Mouse (Mus musculus): ENCODE measurements at regions not wholly inside any gene's neighbourhood (a gene's known extent, or its start where the extent isn't known, plus 50 kb on each side); places are given as distances from the start of the nearest gene placed in this dataset.

DNA sequence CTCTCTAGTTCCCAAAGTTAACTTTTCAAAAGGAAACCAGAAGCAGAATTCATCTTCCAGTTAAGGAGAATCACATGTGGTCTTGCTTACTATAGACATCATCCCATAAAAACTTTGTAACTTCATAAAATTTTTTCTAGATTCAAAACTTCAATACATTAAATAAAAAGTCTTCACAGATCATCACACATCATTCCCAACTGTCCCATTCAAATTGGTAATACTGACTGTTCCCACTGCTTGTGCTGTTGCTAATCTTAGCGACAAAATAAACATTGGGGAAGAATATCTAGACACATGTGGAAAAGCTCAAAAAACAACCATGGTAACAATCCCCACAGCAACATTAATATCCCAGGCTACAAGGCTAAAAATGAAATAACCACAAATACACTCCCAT is 210.0 kb upstream of the Lrrn1 start:
- DNase-seq (ENCODE audit: low spot score in 2 of 2): no peak

DNA sequence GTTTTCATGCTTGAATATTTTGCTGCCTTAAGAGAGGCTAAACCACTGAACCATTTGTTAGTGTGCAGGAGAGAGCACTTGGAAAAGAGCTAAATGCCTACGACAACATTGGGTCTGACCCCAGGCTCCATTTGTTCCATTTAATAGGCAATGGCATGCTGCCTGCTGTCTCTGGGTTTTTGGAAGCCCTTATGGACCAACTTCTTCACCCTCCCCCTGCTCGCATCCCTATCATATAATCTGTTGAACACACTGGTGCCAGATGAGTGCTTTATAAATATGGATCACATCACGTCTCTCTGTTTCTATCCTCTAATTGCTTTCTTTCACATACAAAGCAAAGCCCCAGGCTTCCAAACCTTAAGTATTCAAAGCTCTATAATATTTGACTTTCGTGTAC is 179.1 kb upstream of the Lrrn1 start:
- DNase-seq (ENCODE audit: low spot score in 2 of 2): no peak

DNA sequence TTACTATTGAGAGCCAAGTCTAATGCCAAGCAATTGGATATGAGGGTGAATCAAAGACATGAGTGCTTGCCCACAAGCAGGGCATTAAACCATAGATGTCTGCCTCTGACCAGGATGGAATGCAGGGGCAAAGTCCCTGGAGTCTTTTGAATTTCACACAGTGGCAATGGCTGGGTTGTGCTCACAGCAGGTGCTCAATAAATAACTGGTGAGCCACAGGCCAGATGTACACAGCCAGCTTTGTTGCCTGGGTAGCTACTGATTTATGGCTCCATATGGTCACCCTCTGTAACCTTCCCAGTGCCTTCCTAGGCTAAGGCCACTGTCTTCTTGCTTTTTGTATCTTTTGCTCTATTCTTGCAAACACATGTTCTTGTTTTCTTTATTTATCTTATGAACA is 154.3 kb upstream of the Lrrn1 start:
- no peak for DNase-seq (ENCODE audit: low spot score in 2 of 2)

DNA sequence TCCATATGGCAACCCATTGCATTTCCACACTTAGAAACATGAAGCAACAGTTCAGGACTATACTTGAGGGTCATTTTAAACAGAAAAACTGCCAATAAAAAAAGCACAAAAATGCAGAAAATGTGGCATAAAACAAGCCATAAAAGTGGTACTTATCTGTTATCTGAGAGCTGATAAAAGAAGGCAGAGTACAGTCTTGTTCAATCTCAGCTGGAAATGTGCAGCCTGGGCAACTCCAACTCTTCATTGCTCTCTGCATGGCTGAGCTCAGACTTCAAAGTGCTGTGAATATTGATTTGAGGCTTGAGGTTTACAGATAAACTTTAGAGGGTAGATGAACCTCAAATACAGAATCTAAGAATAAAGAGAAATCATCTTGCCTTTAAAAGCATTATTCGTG is 151.1 kb upstream of the Lrrn1 start:
- no peak for DNase-seq (ENCODE audit: low spot score in 2 of 2)

DNA sequence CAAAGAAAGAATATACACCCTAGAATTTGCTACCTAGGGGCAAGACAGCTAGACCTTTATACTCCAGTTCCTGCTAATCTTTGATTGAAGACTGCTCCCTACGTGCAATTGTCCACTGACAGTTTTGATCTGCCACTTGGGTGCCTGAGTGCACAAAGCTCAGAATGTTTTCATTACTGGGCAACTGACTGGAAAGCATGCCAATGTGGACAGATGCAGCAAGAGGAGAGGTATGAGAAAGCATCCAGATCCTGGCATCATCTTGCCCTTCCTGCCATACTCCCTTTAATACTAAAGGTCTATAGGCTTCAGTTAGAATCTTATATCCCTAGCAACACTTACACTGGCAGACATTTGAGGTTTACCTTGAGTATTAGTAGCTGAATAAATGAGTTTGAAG is 148.9 kb upstream of the Lrrn1 start:
- no peak for DNase-seq (ENCODE audit: low spot score in 2 of 2)

DNA sequence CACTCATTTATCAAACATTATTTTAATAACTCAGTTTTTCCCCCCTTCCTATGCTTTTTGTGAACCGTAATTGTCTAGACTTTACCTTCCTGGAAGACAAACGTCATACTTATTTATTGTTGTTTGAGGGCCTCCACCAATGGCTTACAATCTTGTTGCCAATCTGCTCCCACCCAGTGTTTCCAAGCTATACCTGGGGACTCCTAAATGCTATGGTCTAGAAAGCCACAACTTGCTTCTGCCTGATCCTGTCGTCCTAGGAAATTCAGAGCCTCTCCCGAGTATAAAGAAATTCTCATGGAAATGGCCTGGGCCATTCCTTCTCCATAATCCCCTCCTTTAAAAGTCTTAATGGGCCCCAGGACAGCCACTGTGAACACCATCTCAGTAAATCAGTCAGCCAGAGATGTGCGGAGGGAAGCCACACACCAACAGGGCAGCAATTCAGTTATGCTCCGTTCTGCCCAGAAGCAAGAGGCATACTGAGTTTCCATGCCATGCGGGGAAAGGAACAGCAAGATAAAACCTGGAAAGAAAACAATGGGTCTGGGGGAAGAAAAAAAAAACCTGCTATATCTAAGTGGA is 143.4 kb upstream of the Lrrn1 start:
- DNase-seq (ENCODE audit: low spot score in 2 of 2): no peak

DNA sequence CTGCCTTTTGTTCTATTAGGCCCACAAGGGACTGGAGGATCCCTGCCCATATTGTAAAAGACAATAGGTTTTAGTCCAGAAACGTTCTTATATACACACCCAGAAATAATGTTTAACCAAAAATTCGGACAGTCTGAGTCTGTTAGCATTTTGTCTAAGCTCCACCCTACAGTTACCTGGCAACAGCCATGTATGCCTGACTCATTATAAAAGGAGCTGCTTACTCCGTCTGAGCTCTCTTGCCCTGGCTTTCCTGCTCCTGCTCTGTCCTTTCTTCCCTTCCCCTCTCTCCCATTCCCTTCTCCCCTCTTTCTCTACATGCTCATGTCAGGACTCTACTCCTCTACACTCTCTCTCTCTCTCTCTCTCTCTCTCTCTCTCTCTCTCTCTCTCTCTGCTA is 139.7 kb upstream of the Lrrn1 start:
- DNase-seq (ENCODE audit: low spot score in 2 of 2): no peak

DNA sequence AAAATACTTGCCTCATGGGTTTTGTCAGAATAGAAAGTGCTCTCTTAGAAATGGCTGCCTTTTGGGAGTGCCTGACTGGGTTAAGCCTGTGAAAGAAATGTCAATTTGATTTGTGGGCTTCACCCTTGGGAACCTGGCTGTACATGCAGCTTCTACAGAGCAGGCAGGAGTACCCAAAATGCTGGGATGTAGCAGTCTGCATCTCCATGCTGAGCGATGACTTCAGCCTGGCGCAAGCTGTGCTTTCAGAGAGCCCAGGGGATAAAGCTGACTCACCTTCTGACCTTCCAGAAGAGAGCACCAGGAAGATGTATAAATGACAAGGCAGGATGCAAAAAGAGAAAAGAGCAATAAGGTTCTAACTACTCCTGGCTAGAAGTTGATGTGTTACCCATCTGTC is 135.0 kb upstream of the Lrrn1 start:
- DNase-seq (ENCODE audit: low spot score in 2 of 2): no peak

DNA sequence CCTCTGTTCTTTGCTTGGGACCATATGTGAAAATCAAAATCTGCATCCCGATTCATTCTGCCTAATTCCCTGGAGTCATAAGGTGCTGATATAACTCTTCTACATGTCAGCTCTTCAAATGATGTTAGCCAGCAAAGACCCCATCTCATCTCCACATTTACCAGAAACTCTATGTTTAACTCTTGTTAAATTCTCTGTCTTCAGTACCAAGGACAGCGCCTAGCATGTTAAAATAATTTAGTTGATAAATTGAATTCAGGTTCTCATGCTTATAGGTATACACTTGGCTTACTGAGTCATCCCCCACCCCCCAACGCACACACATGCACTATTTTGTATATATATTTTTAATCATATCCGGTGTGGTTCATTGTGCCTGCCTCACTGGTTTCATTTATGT is 113.8 kb upstream of the Lrrn1 start:
- DNase-seq (ENCODE audit: low spot score in 2 of 2): no peak

DNA sequence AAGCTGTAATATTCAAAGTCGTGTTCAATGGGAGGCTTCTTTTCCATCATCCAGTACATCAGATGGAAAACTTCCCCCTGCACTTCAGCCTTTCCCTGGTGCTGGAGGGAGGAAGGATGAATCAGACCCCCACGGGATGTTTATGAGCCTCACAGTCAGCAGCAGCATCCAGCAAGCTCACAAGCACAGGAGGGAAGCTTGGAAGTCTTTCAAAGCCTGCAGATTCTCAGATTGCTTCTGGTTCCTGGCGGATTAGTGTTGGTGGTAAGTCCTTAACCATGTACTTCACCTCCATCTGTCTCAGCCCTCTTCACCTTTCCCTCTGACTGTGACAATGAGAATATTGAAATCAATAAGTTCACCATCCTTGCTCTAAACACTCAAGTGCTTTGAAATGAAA is 107.5 kb upstream of the Lrrn1 start:
- no peak for DNase-seq (ENCODE audit: low spot score in 2 of 2)

DNA sequence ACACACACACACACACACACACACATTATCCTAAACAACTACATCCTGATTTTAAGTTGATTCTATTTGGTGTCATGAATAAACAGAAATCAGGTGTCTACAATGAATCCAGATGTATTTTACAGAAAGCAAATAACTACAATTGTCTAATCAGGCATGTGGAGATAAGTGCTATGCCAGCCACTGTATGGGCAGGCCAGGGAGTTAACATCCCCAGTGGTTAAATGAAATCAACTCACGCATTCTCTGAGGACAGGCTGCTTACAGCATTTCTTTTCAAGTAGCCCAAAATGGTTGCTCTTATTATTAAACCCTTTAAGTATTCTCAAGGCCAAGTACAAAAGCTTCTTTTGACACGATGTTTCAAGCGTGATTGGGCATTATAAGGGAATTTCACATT is 103.0 kb upstream of the Lrrn1 start:
- DNase-seq (ENCODE audit: low spot score in 2 of 2): no peak

DNA sequence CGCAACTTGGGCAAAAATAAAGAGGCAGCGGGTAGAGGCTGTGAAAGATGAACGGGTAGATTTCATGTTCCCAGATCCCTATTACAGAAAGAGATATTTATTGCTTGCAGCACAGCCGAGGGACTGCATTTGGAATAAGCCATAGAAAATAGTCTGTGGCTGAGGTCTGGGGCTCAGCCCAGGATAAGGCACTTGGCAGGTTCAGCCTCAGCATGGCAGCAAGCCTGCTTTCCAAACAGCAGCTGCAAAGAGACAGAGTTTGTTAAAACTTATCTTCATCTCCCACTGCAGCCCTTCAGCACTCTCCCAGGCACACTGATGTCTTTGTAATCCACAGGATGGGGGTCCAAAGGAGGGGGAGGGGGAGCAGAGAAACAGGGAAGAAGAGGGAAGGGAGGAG is 98.5 kb upstream of the Lrrn1 start:
- DNase-seq (ENCODE audit: low spot score in 2 of 2): no peak

DNA sequence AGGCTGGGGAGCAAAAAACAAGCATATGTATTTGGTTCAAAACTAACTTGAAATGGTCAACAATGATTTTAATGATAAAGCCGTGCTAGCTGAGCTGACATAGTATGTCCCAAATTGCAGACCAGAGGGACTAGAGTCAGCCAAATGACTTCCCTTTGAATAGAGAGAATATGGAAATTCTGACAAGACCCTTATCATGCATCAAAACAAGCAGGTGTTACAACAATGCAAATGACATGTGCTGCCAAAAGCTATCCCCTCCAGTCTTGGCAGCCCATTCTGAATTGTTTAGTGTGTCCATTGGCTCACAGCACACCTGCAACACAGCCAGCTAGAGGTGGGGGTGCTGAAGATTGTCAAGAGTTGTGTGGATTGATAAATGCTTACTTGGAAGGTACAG is 87.5 kb upstream of the Lrrn1 start:
- no peak for DNase-seq (ENCODE audit: low spot score in 2 of 2)

DNA sequence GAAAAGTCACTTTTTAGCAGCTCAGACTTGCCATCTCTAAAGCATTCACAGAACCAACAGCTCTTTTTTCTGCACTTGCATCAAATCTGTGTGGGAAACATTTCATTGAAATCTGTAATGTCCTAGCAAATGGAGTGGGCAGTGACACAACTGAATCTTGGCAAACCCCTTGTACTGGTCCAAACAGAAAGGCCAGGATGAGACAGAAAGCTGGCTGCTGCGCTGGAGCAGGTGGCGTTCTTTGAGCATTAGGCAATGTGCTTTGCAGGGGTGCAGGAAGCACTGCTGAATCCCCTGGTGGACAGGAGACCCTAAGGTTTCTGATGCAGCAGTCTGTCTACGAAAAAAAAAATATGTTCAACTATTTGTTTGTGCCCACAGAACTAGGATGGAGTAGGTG is 85.2 kb upstream of the Lrrn1 start:
- no peak for DNase-seq (ENCODE audit: low spot score in 2 of 2)

DNA sequence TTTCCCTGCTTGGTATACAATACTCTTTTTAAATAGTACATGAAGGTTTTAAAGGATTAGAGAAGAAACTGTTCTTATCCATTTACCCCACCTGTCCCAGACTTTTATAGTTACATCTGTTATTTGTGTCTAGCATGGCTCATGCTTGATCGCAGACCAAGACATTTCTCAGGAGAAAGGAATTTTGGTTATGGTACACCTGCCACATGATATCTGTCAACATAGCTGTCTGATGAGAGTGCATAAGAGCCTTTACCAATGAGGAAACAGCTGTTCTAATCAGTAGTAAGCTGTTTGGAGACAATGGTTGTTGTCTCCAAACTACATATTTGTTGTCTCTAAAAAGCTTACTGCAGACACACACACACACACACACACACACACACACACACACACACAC is 70.3 kb upstream of the Lrrn1 start:
- DNase-seq (ENCODE audit: low spot score in 2 of 2): no peak

DNA sequence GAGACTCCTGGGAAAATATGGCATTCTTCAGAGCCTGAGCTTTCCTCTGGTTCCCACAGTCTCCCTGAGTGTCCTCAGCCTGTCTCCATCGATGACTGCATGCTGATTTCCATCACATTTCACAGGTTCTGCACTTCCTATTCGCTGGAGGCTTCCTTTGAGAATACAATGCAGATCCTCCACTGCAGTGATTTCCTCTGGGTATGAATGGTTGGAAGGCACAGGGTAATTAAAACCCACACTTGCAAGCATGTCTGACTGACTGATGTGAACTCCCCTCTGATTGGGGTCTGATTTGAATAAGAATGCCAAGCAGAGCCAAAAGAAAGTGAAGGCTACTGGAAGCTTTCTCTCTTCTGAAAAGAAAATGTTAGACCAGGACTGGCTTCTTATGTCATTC is 67.1 kb upstream of the Lrrn1 start:
- DNase-seq (ENCODE audit: low spot score in 2 of 2): no peak

DNA sequence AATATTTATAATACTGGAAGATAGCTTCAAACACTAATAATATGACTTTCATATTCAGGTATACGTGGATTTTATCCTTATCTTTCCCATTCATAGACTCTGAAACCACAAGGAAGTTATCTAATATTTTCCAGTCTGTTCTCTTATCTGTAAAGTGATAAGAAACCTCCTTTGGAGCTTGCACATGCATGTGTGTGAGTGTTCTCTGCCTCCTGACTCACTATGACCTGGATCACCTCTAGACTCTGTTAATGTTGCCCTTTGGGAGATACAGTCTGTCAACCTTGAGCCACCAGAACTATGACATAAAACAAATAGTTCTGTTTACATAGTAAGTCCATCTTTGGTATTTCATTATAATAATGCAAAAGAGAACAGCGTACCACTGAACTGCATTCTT is 56.2 kb upstream of the Lrrn1 start:
- no peak for DNase-seq (ENCODE audit: low spot score in 2 of 2)

DNA sequence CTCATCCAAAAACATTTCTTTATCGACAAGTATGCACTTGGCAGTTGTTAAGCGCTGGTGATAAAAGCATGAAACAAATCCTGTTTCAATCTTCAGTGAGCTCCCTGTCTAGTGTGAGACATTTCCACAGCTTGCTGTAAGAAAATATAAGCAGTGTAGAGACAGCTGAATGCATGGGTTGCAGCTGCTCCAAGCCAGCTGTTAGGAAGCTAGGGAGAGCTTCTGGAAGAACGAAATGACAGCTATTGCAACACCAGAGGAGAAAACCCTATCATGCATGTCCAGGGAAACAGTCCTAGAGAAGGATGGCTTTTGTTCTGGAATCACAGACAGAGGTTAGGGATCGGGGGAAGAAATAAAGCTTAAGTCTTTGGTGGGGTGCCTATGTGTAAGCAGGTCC is 55.4 kb upstream of the Lrrn1 start:
- DNase-seq (ENCODE audit: low spot score in 2 of 2): no peak

Small RNA genes in the stretch of these regions (microRNA-seq; reads per million reads assigned to microRNA genes)
- 0 reads per million in 2 experiments for gene Gm27690 (ENCODE audit: borderline number of aligned reads in 2 of 2)
